Comparison of ENCODE assay signal across 10 mouse cellular contexts in the genomic region with DNA sequence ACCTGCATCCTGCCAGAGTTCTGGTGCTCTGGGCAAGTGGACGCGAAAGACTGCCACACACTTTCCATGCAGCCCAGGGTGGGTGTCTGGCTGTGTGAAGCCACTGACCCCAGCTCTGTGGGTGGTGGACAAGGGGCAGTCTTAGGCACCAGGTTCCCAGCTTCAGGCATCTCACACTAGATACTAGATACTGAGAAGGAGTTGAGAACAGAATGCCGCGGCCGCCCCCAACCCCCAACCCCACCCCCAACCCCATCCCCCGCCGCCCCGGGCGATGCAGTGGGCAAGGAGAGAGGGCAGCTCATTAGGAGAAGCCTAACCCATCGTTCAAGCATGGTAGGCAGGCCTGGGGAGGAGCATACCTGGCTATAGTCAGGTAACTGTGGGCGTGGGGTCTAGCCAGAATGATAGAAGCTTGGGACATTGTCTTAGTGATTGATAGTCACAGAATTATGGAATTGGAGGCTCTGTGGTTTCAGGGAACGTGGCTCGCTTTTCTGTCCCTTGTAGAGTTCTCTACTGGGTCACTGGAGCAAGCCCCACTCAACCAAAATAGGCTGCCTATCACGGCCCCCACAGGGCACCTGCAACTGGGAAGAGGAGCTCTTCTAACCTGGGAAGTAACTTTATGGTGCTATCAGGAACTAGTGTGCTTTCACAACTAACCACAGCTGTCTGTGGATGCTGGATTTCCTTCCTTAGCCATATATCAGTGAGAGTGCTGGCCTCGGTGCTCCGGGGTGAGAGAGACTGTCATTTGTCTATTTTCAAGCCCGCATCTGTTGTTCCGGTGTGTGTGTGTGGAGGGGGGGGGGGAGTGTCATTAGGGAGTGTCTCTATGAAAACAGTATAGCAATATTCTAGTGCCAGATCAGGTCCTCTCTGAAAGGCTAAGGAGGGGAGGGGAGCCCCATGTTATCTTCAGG. TPM values are rescaled to one million over a fixed set of nuclear protein-coding genes. Genes with fewer than 3 reads are reported as not detected.
DNase-seq lines count a peak whose midpoint lies in the region; ATAC-seq and TF ChIP-seq lines count a peak whose summit lies in the region.
"Had no signal": no experiment of that assay in that cellular context is flagged by ENCODE, and none has a peak within 500 bp of the region (broad histone marks: within the 10 kb centered on the region; RNA-seq: fewer than 3 reads in every experiment).

No protein-coding gene starts in this region.

- in situ Hi-C loops in CH12.LX (cut with MboI; ENCODE audit: low pct_ligation_motif_present, low pct_unique_long_range_greater_than_20kb, low sequenced_read_pairs) = no loop called here

- H3K4me3 ChIP-seq in heart, embryonic 16.5 days (ENCODE audit: low read length) = peak overlapping the region; percentile 25; the same call in 1 of the 2 replicates
- H3K4me3 ChIP-seq in CH12.LX (replicated peaks in 1 of 3; ENCODE audit: low read depth in 2 of 3, low read length in 2 of 3, poor library complexity in 1 of 3) = no peak overlapping the region
- peak overlapping the region; percentile 36 for H3K4me3 ChIP-seq in embryonic facial prominence, embryonic 12.5 days
- H3K4me3 ChIP-seq in liver, embryonic 15.5 days (replicated peaks) = peak overlapping the region; percentile 30
- H3K4me3 ChIP-seq in midbrain, embryonic 13.5 days (replicated peaks) = no peak overlapping the region

- H3K79me2 ChIP-seq in CH12.LX (replicated peaks; ENCODE audit: control insufficient read depth, extremely low read depth, insufficient read depth, poor library complexity, severe bottlenecking) = no peaks in the 10 kb centered on the region

- no peak for ATAC-seq in heart, embryonic 16.5 days (replicated peaks; ENCODE audit: extremely low read depth, insufficient read depth, low FRiP score)
- no peak for ATAC-seq in embryonic facial prominence, embryonic 12.5 days (ENCODE audit: insufficient number of reproducible peaks, insufficient read depth, low FRiP score, low TSS enrichment)
- no peak for ATAC-seq in liver, embryonic 15.5 days (ENCODE audit: insufficient read depth)
- ATAC-seq in midbrain, embryonic 13.5 days = no peak
- ATAC-seq: forebrain, postnatal 0 days had no signal

- DNase-seq in heart, adult 9 months (ENCODE audit: low spot score in 2 of 2) = no peak
- DNase-seq in CH12.LX (ENCODE audit: extremely low read depth) = no peak
- DNase-seq in spleen, postnatal 36 days (ENCODE audit: low spot score in 2 of 2) = no peak
- DNase-seq in B cell, adult 2 months = no peak
- DNase-seq: forebrain, postnatal 0 days; layer of hippocampus, adult 9-11 months had no signal

- peak overlapping the region; percentile 43 for H3K4me2 ChIP-seq in heart, embryonic 16.5 days (ENCODE audit: low read depth, low read length)
- H3K4me2 ChIP-seq in CH12.LX (ENCODE audit: insufficient read depth, low read depth, poor library complexity, severe bottlenecking) = peak overlapping the region; percentile 94; the same call in 1 of the 2 replicates
- H3K4me2 ChIP-seq in embryonic facial prominence, embryonic 12.5 days (replicated peaks) = peak overlapping the region; percentile 61
- peak overlapping the region; percentile 60 for H3K4me2 ChIP-seq in liver, embryonic 15.5 days
- no peak overlapping the region for H3K4me2 ChIP-seq in midbrain, embryonic 13.5 days (replicated peaks)

- no peaks in the 10 kb centered on the region for H3K4me1 ChIP-seq in heart, embryonic 16.5 days (ENCODE audit: control insufficient read depth, insufficient read depth, low read length)
- peaks cover 5 to 18% of the 10 kb centered on the region in 2 experiments; a peak in 3 of 4 replicates for H3K4me1 ChIP-seq in CH12.LX (ENCODE audit: control insufficient read depth in 1 of 2, insufficient read depth in 2 of 2)
- H3K4me1 ChIP-seq in embryonic facial prominence, embryonic 12.5 days = peaks cover 11% of the 10 kb centered on the region; the same call in 1 of the 2 replicates
- H3K4me1 ChIP-seq in liver, embryonic 15.5 days (replicated peaks) = peaks cover 29% of the 10 kb centered on the region
- H3K4me1 ChIP-seq in midbrain, embryonic 13.5 days (replicated peaks) = no peaks in the 10 kb centered on the region

- H3K27me3 ChIP-seq in heart, embryonic 16.5 days (ENCODE audit: control insufficient read depth, insufficient read depth, low read length) = no peaks in the 10 kb centered on the region
- no peaks in the 10 kb centered on the region for H3K27me3 ChIP-seq in CH12.LX (replicated peaks)
- H3K27me3 ChIP-seq in embryonic facial prominence, embryonic 12.5 days = no peaks in the 10 kb centered on the region
- peaks cover 60% of the 10 kb centered on the region for H3K27me3 ChIP-seq in liver, embryonic 15.5 days
- H3K27me3 ChIP-seq in midbrain, embryonic 13.5 days = no peaks in the 10 kb centered on the region

- dilution Hi-C loops in CH12.LX (cut with MboI; ENCODE audit: extremely low pct_ligation_motif_present, extremely low pct_unique_long_range_greater_than_20kb, low sequenced_read_pairs) = no loop called here

- TF ChIP-seq RAD21 in CH12.LX (IDR thresholded peaks at IDR 0.05; ENCODE audit: low read depth, low read length) = no peak

- no peak for TF ChIP-seq EP300 in CH12.LX (IDR thresholded peaks at IDR 0.05; ENCODE audit: low read length)

- peak overlapping the region; percentile 35 for H3K9ac ChIP-seq in heart, embryonic 16.5 days (ENCODE audit: low read length)
- no peak overlapping the region for H3K9ac ChIP-seq in CH12.LX (ENCODE audit: insufficient read depth, low read depth)
- peak overlapping the region; percentile 43 for H3K9ac ChIP-seq in embryonic facial prominence, embryonic 12.5 days
- H3K9ac ChIP-seq in liver, embryonic 15.5 days = peak overlapping the region; percentile 15; the same call in 1 of the 2 replicates
- H3K9ac ChIP-seq in midbrain, embryonic 13.5 days (replicated peaks) = no peak overlapping the region
- H3K9ac ChIP-seq: forebrain, postnatal 0 days had no signal

- no peak for TF ChIP-seq POLR2A in CH12.LX (IDR thresholded peaks at IDR 0.05; ENCODE audit: low read depth, low read length)

- TF ChIP-seq CTCF in CH12.LX (conservative IDR thresholded peaks at IDR 0.05 in 1 of 2, IDR thresholded peaks at IDR 0.05 in 1 of 2; ENCODE audit: low read depth in 2 of 2, low read length in 2 of 2) = no peak

- no peaks in the 10 kb centered on the region for H3K9me3 ChIP-seq in heart, embryonic 16.5 days (replicated peaks; ENCODE audit: control insufficient read depth, low read length)
- no peaks in the 10 kb centered on the region for H3K9me3 ChIP-seq in CH12.LX (replicated peaks; ENCODE audit: low read length)
- no peaks in the 10 kb centered on the region for H3K9me3 ChIP-seq in embryonic facial prominence, embryonic 12.5 days
- no peaks in the 10 kb centered on the region for H3K9me3 ChIP-seq in liver, embryonic 15.5 days (replicated peaks)
- no peaks in the 10 kb centered on the region for H3K9me3 ChIP-seq in midbrain, embryonic 13.5 days

- no peaks in the 10 kb centered on the region for H3K36me3 ChIP-seq in heart, embryonic 16.5 days (ENCODE audit: control insufficient read depth, insufficient read depth)
- no peaks in the 10 kb centered on the region for H3K36me3 ChIP-seq in CH12.LX (replicated peaks in 1 of 2; ENCODE audit: control insufficient read depth in 1 of 2, insufficient read depth in 1 of 2, low read length in 1 of 2)
- no peaks in the 10 kb centered on the region for H3K36me3 ChIP-seq in embryonic facial prominence, embryonic 12.5 days
- no peaks in the 10 kb centered on the region for H3K36me3 ChIP-seq in liver, embryonic 15.5 days (replicated peaks)
- H3K36me3 ChIP-seq in midbrain, embryonic 13.5 days = no peaks in the 10 kb centered on the region

- 38% methylated on average over 18 of the region's 18 CpGs for WGBS in heart, embryonic 16.5 days
- WGBS in embryonic facial prominence, embryonic 12.5 days = 38% methylated on average over 18 of the region's 18 CpGs
- 12% methylated on average over 18 of the region's 18 CpGs for WGBS in liver, embryonic 15.5 days (ENCODE audit: insufficient replicate concordance)
- WGBS in midbrain, embryonic 13.5 days = 63% methylated on average over 18 of the region's 18 CpGs

- no peak overlapping the region for H3K27ac ChIP-seq in heart, embryonic 16.5 days (ENCODE audit: low read length)
- H3K27ac ChIP-seq in CH12.LX (ENCODE audit: insufficient read depth, low read depth) = no peak overlapping the region
- no peak overlapping the region for H3K27ac ChIP-seq in embryonic facial prominence, embryonic 12.5 days
- no peak overlapping the region for H3K27ac ChIP-seq in liver, embryonic 15.5 days (replicated peaks)
- H3K27ac ChIP-seq in midbrain, embryonic 13.5 days = no peak overlapping the region

TF ChIP-seq in CH12.LX, 34 proteins besides CTCF, POLR2A, EP300 and RAD21:
- TF ChIP-seq JUN (IDR thresholded peaks at IDR 0.05; ENCODE audit: insufficient read depth, low read depth, low read length) = no peak
- TF ChIP-seq USF2 (conservative IDR thresholded peaks at IDR 0.05; ENCODE audit: low read depth, low read length) = no peak
- TF ChIP-seq BHLHE40 (IDR thresholded peaks at IDR 0.05; ENCODE audit: low read depth, low read length) = no peak
- no peak for TF ChIP-seq GABPA (IDR thresholded peaks at IDR 0.05; ENCODE audit: insufficient replicate concordance, low read depth, low read length)
- no peak for TF ChIP-seq UBTF (IDR thresholded peaks at IDR 0.05; ENCODE audit: low read depth, low read length)
- no peak for TF ChIP-seq SMC3 (IDR thresholded peaks at IDR 0.05; ENCODE audit: low read depth, low read length)
- TF ChIP-seq E2F4 (IDR thresholded peaks at IDR 0.05; ENCODE audit: insufficient replicate concordance, low read depth, low read length) = no peak
- TF ChIP-seq ZNF384 (IDR thresholded peaks at IDR 0.05; ENCODE audit: low read depth, low read length) = no peak
TF ChIP-seq in CH12.LX: peak in this region for 0.

RNA-seq across cellular contexts. Expression of gene Slc16a10, which starts 50.2 kb away (rescaled TPM):
- polyA plus RNA-seq in heart, embryonic 16.5 days (2015; fragmentation: Nextera tagmentation; extraction: Ambion mirVana) = 20.1 and 23.3 TPM in 2 replicates
- total RNA-seq in CH12.LX (2012; rRNA removed) (10.4 TPM in 2 replicates), CH12.LX (2014; rRNA removed) (4.5 TPM in 2 replicates)
- polyA plus RNA-seq in CH12.LX (2012; ENCODE audit: insufficient read length, low read depth) = 3.5 and 4.1 TPM in 2 replicates
- 5.4 and 6.5 TPM in 2 replicates for polyA plus RNA-seq in embryonic facial prominence, embryonic 12.5 days (2016; fragmentation: Nextera tagmentation; extraction: Ambion mirVana)
- polyA plus RNA-seq in liver, embryonic 15.5 days (2015; fragmentation: Nextera tagmentation; extraction: Ambion mirVana) = 79.2 and 87.6 TPM in 2 replicates
- 2.2 and 2.7 TPM in 2 replicates for polyA plus RNA-seq in midbrain, embryonic 13.5 days (2015; fragmentation: Nextera tagmentation; extraction: Ambion mirVana)

RNA-seq across cellular contexts. Expression of gene Rpf2, which starts 54.6 kb away (rescaled TPM):
- polyA plus RNA-seq in heart, embryonic 16.5 days (2015; fragmentation: Nextera tagmentation; extraction: Ambion mirVana) = 42.9 and 44.7 TPM in 2 replicates
- total RNA-seq in CH12.LX (2012; rRNA removed) (78.2 and 92.5 TPM in 2 replicates), CH12.LX (2014; rRNA removed) (174 and 197 TPM in 2 replicates)
- polyA plus RNA-seq in CH12.LX (2012; ENCODE audit: insufficient read length, low read depth) = 101 and 147 TPM in 2 replicates
- polyA plus RNA-seq in embryonic facial prominence, embryonic 12.5 days (2016; fragmentation: Nextera tagmentation; extraction: Ambion mirVana) = 63.8 and 64.6 TPM in 2 replicates
- 28.0 and 32.8 TPM in 2 replicates for polyA plus RNA-seq in liver, embryonic 15.5 days (2015; fragmentation: Nextera tagmentation; extraction: Ambion mirVana)
- polyA plus RNA-seq in midbrain, embryonic 13.5 days (2015; fragmentation: Nextera tagmentation; extraction: Ambion mirVana) = 73.9 and 79.2 TPM in 2 replicates

Comparison
In these comparisons a context has a peak if more than half of its experiments do, and no peak if none do; other contexts are left out.
1. H3K4me3 ChIP-seq: peak in heart, embryonic 16.5 days (single experiment), embryonic facial prominence, embryonic 12.5 days (single experiment) and liver, embryonic 15.5 days (single experiment); none in CH12.LX (0 of 3) and midbrain, embryonic 13.5 days (single experiment).
2. H3K9ac ChIP-seq: peak in heart, embryonic 16.5 days (single experiment), embryonic facial prominence, embryonic 12.5 days (single experiment) and liver, embryonic 15.5 days (single experiment); none in CH12.LX (single experiment) and midbrain, embryonic 13.5 days (single experiment).